11 mouse cellular contexts compared by ENCODE assay signal in the genomic region with DNA sequence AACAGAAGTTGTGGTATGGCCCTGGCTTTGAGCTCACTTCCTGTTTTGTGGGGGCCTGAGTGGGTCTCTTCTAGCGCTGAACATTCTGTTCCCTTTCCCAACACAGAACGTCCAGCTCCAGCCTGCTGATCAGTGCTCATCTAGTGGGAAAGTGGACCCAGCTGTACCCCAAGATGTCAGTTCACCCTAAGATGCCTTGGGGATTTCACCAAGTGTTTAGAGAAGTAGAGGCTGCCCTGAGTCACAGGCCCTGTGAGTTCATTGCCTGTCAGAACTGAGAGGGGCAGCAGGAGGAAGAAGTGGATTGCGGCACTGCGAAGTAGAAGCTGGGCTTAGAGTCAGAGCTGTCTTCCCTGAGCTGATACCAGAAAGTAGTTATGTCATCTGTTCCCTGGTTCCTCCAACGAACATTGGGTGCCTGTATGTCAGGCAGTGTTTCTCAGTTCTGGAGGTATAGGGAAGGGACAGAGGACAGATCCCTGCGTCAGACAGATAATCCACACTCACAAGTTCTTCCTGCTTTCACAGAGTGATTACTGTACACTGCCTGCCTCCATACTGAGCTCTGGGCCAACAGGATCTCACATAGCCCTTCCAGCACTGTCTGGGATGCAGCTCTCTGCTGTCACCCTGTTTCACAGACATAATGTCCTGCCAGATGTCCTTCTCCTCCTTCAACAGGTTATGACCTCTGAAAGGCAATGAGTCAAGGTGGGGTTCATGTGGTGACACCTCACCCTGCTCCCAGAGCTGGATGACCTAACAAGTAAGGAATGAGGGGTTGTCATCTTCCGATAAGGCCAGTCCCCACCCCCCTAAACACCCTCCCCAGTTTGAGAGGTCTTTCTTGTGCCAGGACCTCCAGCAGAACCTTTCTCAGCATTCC. TPM values are rescaled to one million over a fixed set of nuclear protein-coding genes. Genes with fewer than 3 reads are reported as not detected.
DNase-seq lines count a peak whose midpoint lies in the region.
"Had no signal": no experiment of that assay in that cellular context is flagged by ENCODE, and none has a peak within 500 bp of the region (broad histone marks: within the 10 kb centered on the region; RNA-seq: fewer than 3 reads in every experiment).

No protein-coding gene starts in this region.

- peaks cover 9% of the 10 kb centered on the region for H3K4me1 ChIP-seq in brown adipose tissue, adult 24 weeks (ENCODE audit: control insufficient read depth, insufficient read depth, insufficient read length, low read length)

- H3K4me3 ChIP-seq in brown adipose tissue, adult 24 weeks (ENCODE audit: insufficient read depth, low read depth, low read length) = no peak overlapping the region

- peak overlapping the region; percentile 78 for H3K27ac ChIP-seq in brown adipose tissue, adult 24 weeks (replicated peaks; ENCODE audit: low read depth, low read length)

- DNase-seq in kidney, postnatal 14 days = peak; percentile 34
- DNase-seq in kidney, postnatal 10 days = no peak
- DNase-seq in liver = peak; percentile 33
- DNase-seq in monocyte, adult 2 months (ENCODE audit: low read depth in 1 of 2, low spot score in 2 of 2) = peak; percentile 82 to 83
- DNase-seq in embryo, embryonic 9.5 days (ENCODE audit: extremely low spot score) = no peak
- DNase-seq in adrenal gland, postnatal 14 days = no peak
- DNase-seq in gastrocnemius, postnatal 4 days (ENCODE audit: low spot score in 2 of 2) = no peak
- DNase-seq: adrenal gland, postnatal 25 days; cerebellum, postnatal 36 days; kidney, adult 2 months had no signal

RNA-seq across cellular contexts. Expression of gene Ergic1, which starts 25.8 kb away (rescaled TPM):
- polyA plus RNA-seq in brown adipose tissue, adult 24 weeks (2012; ENCODE audit: insufficient read depth, insufficient read length, missing spikeins) = 124 and 179 TPM in 2 replicates
- total RNA-seq in adrenal gland, postnatal 14 days (2021) = 126 and 143 TPM in 2 replicates
- 100 to 1,000 TPM; 150 to 167 TPM for total RNA-seq in gastrocnemius, postnatal 4 days (2021)

RNA-seq across cellular contexts. Expression of gene Dusp1, which starts 26.4 kb away (rescaled TPM):
- polyA plus RNA-seq in brown adipose tissue, adult 24 weeks (2012; ENCODE audit: insufficient read depth, insufficient read length, missing spikeins) = 44.4 and 326 TPM in 2 replicates
- 56.6 and 66.3 TPM in 2 replicates for total RNA-seq in adrenal gland, postnatal 14 days (2021)
- 10 to 100 TPM; 33.6 to 42.9 TPM for total RNA-seq in gastrocnemius, postnatal 4 days (2021)

Comparison
In these comparisons a context has a peak if more than half of its experiments do, and no peak if none do; other contexts are left out.
1. DNase-seq: peak in kidney, postnatal 14 days (single experiment), liver (single experiment) and monocyte, adult 2 months (2 of 2); none in kidney, postnatal 10 days (single experiment), embryo, embryonic 9.5 days (single experiment), adrenal gland, postnatal 14 days (single experiment) and gastrocnemius, postnatal 4 days (0 of 2).